9 mouse cellular contexts compared by ENCODE assay signal in the genomic region with DNA sequence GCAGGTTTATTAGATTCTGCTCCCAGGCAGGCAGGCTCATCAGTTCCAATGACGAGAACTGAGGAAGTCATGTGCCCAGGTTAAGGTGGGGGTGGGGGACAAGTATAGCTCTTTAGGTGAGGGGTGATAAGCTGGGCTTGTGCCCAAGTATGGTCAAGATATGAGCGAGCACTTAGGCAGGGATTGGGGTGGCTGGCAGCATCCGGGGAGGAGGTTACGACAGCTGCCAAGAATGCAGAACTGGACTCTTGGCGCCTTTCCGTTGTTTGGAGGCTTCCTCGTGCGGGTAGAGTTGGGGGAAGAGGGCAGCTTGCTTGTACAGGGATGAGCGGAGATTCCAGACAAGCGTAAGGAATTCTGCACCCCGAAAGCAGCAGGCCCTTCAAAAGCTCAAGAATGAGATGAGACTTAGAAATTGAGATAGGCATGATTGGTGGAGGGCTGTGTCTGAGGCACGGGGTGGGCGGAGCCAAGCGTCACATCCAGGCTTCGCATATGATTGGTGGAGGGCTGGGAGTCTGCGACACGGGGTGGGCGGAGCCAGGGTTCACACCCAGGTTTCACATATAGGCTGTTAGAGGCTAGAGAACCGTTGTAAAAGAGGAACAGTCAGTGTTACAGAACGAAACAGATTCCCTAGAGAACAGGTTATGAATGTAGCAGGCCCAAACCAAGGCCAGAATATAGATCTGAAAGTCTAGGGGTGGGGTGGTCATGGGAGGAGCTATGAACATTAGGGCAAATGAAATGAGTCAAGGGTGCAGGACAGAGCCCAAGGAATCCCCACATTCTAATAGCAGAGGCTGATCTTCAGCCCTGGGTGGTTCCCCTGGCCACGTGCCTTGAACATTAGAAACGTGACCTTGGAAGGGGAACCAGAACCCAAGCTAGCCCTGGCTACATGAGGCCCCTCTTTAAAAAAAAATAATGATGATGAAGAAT. TPM values are rescaled to one million over a fixed set of nuclear protein-coding genes. Genes with fewer than 3 reads are reported as not detected.
DNase-seq lines count a peak whose midpoint lies in the region; ATAC-seq and TF ChIP-seq lines count a peak whose summit lies in the region.
"Had no signal": no experiment of that assay in that cellular context is flagged by ENCODE, and none has a peak within 500 bp of the region (broad histone marks: within the 10 kb centered on the region; RNA-seq: fewer than 3 reads in every experiment).

No protein-coding gene starts in this region.

- peak overlapping the region; percentile 38 for H3K4me2 ChIP-seq in kidney, embryonic 14.5 days (replicated peaks; ENCODE audit: low read depth, low read length)
- H3K4me2 ChIP-seq in limb, embryonic 14.5 days (replicated peaks; ENCODE audit: low read depth, low read length, severe bottlenecking) = peak overlapping the region; percentile 47
- H3K4me2 ChIP-seq in midbrain, embryonic 16.5 days (ENCODE audit: low read length) = peak overlapping the region; percentile 65

- no peaks in the 10 kb centered on the region for H3K27me3 ChIP-seq in heart, embryonic 10.5 days (ENCODE audit: insufficient read depth, poor library complexity, severe bottlenecking)
- no peaks in the 10 kb centered on the region for H3K27me3 ChIP-seq in kidney, embryonic 14.5 days (ENCODE audit: control insufficient read depth, insufficient read depth, low read length)
- no peaks in the 10 kb centered on the region for H3K27me3 ChIP-seq in limb, embryonic 14.5 days (ENCODE audit: control insufficient read depth, insufficient read depth, low read length)
- no peaks in the 10 kb centered on the region for H3K27me3 ChIP-seq in midbrain, embryonic 16.5 days (ENCODE audit: control insufficient read depth, insufficient read depth, low read depth, low read length)

- H3K4me1 ChIP-seq in embryonic fibroblast, embryonic 13.5 days (ENCODE audit: control insufficient read depth, insufficient read depth, low read length) = no peaks in the 10 kb centered on the region
- 0 out of 2 replicates have a peak, but pooled peaks cover 3% of the 10 kb centered on the region for H3K4me1 ChIP-seq in heart, embryonic 10.5 days
- 0 out of 2 replicates have a peak, but pooled peaks cover 3% of the 10 kb centered on the region for H3K4me1 ChIP-seq in kidney, embryonic 14.5 days (ENCODE audit: control insufficient read depth, insufficient read depth, low read length)
- no peaks in the 10 kb centered on the region for H3K4me1 ChIP-seq in limb, embryonic 14.5 days (ENCODE audit: control insufficient read depth, insufficient read depth, low read length)
- H3K4me1 ChIP-seq in midbrain, embryonic 16.5 days (ENCODE audit: control insufficient read depth, insufficient read depth, low read length) = no peaks in the 10 kb centered on the region

- no peak for TF ChIP-seq CTCF in embryonic fibroblast, embryonic 13.5 days (IDR thresholded peaks at IDR 0.05; ENCODE audit: borderline replicate concordance, insufficient read depth, low read length)

- ATAC-seq in kidney, embryonic 14.5 days (ENCODE audit: low FRiP score, low TSS enrichment) = peak; percentile 96
- ATAC-seq in limb, embryonic 14.5 days (ENCODE audit: low FRiP score, low read depth) = peak; percentile 98
- peak; percentile 99 for ATAC-seq in midbrain, embryonic 16.5 days

- peak; percentile 54 for DNase-seq in 416B (ENCODE audit: low read depth)
- DNase-seq in brain, adult 2 months (ENCODE audit: low read depth, low spot score) = peak; percentile 74
- peak; percentile 95 for DNase-seq in heart, embryonic 10.5 days (ENCODE audit: low spot score)
- DNase-seq in limb, embryonic 14.5 days (ENCODE audit: low spot score) = peak; percentile 71
- peak; percentile 75 to 96 for DNase-seq in spleen, postnatal 10 days (ENCODE audit: low spot score in 2 of 2)

- H3K9me3 ChIP-seq in heart, embryonic 10.5 days = no peaks in the 10 kb centered on the region
- no peaks in the 10 kb centered on the region for H3K9me3 ChIP-seq in kidney, embryonic 14.5 days (ENCODE audit: control insufficient read depth, low read length)
- H3K9me3 ChIP-seq in limb, embryonic 14.5 days (ENCODE audit: control insufficient read depth, low read length) = no peaks in the 10 kb centered on the region
- no peaks in the 10 kb centered on the region for H3K9me3 ChIP-seq in midbrain, embryonic 16.5 days (replicated peaks; ENCODE audit: control insufficient read depth, low read length, poor library complexity, severe bottlenecking)

- TF ChIP-seq POLR2A in embryonic fibroblast, embryonic 13.5 days (IDR thresholded peaks at IDR 0.05; ENCODE audit: low read depth, low read length) = 0 out of 2 replicates have a peak, but pooled peaks have one; percentile 20
- TF ChIP-seq POLR2A in limb, embryonic 14.5 days (IDR thresholded peaks at IDR 0.05; ENCODE audit: borderline replicate concordance, extremely low read depth, insufficient read depth, insufficient read length) = no peak

- no peaks in the 10 kb centered on the region for H3K36me3 ChIP-seq in heart, embryonic 10.5 days
- no peaks in the 10 kb centered on the region for H3K36me3 ChIP-seq in kidney, embryonic 14.5 days (ENCODE audit: control insufficient read depth, insufficient read depth, low read length)
- no peaks in the 10 kb centered on the region for H3K36me3 ChIP-seq in limb, embryonic 14.5 days (ENCODE audit: control insufficient read depth, insufficient read depth, low read length)
- H3K36me3 ChIP-seq in midbrain, embryonic 16.5 days (ENCODE audit: control insufficient read depth, insufficient read depth, low read length) = no peaks in the 10 kb centered on the region
- H3K36me3 ChIP-seq: G1E had no signal

- WGBS in heart, embryonic 10.5 days = 12% methylated on average over 22 of the region's 22 CpGs
- WGBS in kidney, embryonic 14.5 days = 25% methylated on average over 22 of the region's 22 CpGs
- 19% methylated on average over 22 of the region's 22 CpGs for WGBS in limb, embryonic 14.5 days
- WGBS in midbrain, embryonic 16.5 days = 24% methylated on average over 22 of the region's 22 CpGs

- H3K4me3 ChIP-seq in embryonic fibroblast, embryonic 13.5 days (ENCODE audit: insufficient read depth, low read length) = no peak overlapping the region; the same call in 1 of the 2 replicates
- peak overlapping the region; percentile 51 for H3K4me3 ChIP-seq in heart, embryonic 10.5 days
- peak overlapping the region; percentile 20 for H3K4me3 ChIP-seq in kidney, embryonic 14.5 days (ENCODE audit: low read length)
- peak overlapping the region; percentile 24 for H3K4me3 ChIP-seq in limb, embryonic 14.5 days (replicated peaks; ENCODE audit: low read length)
- H3K4me3 ChIP-seq in midbrain, embryonic 16.5 days (ENCODE audit: low read depth, low read length) = peak overlapping the region; percentile 40

- H3K27ac ChIP-seq in embryonic fibroblast, embryonic 13.5 days (ENCODE audit: insufficient read depth, low read length) = peak overlapping the region; percentile 29; the same call in 1 of the 2 replicates
- peak overlapping the region; percentile 91 for H3K27ac ChIP-seq in heart, embryonic 10.5 days
- no peak overlapping the region for H3K27ac ChIP-seq in kidney, embryonic 14.5 days (ENCODE audit: low read depth, low read length)
- H3K27ac ChIP-seq in limb, embryonic 14.5 days (replicated peaks; ENCODE audit: low read depth, low read length) = no peak overlapping the region
- peak overlapping the region; percentile 54 for H3K27ac ChIP-seq in midbrain, embryonic 16.5 days (ENCODE audit: low read length)

- H3K9ac ChIP-seq in kidney, embryonic 14.5 days (ENCODE audit: low read depth, low read length) = 0 out of 2 replicates have a peak overlapping the region, but pooled peaks have one; percentile 23
- H3K9ac ChIP-seq in limb, embryonic 14.5 days (ENCODE audit: low read depth, low read length, severe bottlenecking) = no peak overlapping the region
- H3K9ac ChIP-seq in midbrain, embryonic 16.5 days (ENCODE audit: low read depth, low read length) = peak overlapping the region; percentile 58

RNA-seq across cellular contexts. Expression of a gene that starts 53.7 kb away (rescaled TPM):
- polyA plus RNA-seq in embryonic fibroblast, embryonic 13.5 days (2011; ENCODE audit: insufficient read length, low read depth, missing spikeins) = 2.8 and 3.6 TPM in 2 replicates
- polyA plus RNA-seq in heart, embryonic 10.5 days (2016; fragmentation: Nextera tagmentation; extraction: Ambion mirVana) = 0.46 and 0.63 TPM in 2 replicates
- polyA plus RNA-seq in kidney, embryonic 14.5 days (2014; fragmentation: Nextera tagmentation; extraction: Ambion mirVana) = 1.3 and 1.5 TPM in 2 replicates
- polyA plus RNA-seq in limb, embryonic 14.5 days (2012; rRNA removed) = 0.59 and 1.2 TPM in 2 replicates
- 0.39 and 1.5 TPM in 2 replicates for polyA plus RNA-seq in limb, embryonic 14.5 days (2014; fragmentation: Nextera tagmentation; extraction: Ambion mirVana)
- 0.33 TPM in 1 of 2 replicates, not detected in the other for polyA plus RNA-seq in midbrain, embryonic 16.5 days (2015; fragmentation: Nextera tagmentation; extraction: Ambion mirVana)
- polyA plus RNA-seq: G1E had no signal

Comparison
In these comparisons a context has a peak if more than half of its experiments do, and no peak if none do; other contexts are left out.
1. H3K27ac ChIP-seq: peak in embryonic fibroblast, embryonic 13.5 days (single experiment), heart, embryonic 10.5 days (single experiment) and midbrain, embryonic 16.5 days (single experiment); none in kidney, embryonic 14.5 days (single experiment) and limb, embryonic 14.5 days (single experiment).
2. Peak in every context shown above with its lines, with median percentiles within 50 percentile points of each other: DNase-seq, ATAC-seq and H3K4me2 ChIP-seq.